Mouse (Mus musculus): ENCODE data around the gene Als2cr12.

GRCm38 (mm10) chr1:58714361-58714760 lies 18.6 kb upstream of the Als2cr12 start:
- TF ChIP-seq CTCF (IDR thresholded peaks at IDR 0.05; ENCODE audit: low read depth, low read length) (no peak), POLR2A (IDR thresholded peaks at IDR 0.05; ENCODE audit: borderline replicate concordance, low read depth, low read length) (no peak)

All from bone marrow macrophage, adult 2 months (primary cell).